Mouse (Mus musculus): ENCODE measurements around the gene Zfp3. TPM values are rescaled to one million over a fixed set of nuclear protein-coding genes. Genes with fewer than 3 reads are reported as not detected.

Gene Zfp3
- polyA plus RNA-seq, 1 experiment from 2014 or later = 6.9 TPM

DNA sequence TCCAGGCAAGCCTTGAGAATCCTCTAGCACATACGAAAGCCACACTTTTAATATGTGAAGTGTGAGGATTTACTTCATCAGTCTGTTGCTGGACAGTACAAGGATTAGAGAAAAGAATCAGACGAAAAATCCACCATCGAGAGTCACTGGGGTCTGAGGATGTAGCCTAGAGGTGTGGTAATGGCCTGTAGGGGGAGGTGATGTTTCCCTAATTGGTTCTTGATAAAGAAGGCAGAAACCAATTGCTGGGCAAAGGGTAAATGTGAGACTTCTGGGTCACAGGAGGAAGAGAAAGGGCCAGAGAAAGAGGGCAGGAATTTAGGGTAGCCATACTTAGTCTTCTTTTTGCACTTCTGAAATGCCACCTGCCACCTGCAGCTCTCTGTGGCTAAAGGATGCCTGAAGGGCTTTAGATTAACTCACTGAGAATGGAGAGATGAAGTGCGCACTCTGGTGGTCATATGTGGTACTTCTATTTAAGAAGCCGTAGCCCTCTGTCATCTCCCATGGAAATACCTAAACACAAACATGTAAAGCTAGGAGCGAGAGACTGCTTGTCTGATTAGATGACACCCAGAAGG, 51.6 kb downstream of the Zfp3 start:
- Histone ChIP-seq H3K36me3 (no peaks in the 10 kb centered on the region), H3K4me1 (no peaks in the 10 kb centered on the region), H3K27ac (replicated peaks) (no peak overlapping the region), H3K9me3 (replicated peaks) (no peaks in the 10 kb centered on the region), H3K4me3 (no peak overlapping the region), H3K27me3 (ENCODE audit: low read depth, poor library complexity, severe bottlenecking) (no peaks in the 10 kb centered on the region)
- DNase-seq (ENCODE audit: low spot score) = peak; percentile 61
- WGBS = 31% methylated on average over 6 of the region's 6 CpGs

DNA sequence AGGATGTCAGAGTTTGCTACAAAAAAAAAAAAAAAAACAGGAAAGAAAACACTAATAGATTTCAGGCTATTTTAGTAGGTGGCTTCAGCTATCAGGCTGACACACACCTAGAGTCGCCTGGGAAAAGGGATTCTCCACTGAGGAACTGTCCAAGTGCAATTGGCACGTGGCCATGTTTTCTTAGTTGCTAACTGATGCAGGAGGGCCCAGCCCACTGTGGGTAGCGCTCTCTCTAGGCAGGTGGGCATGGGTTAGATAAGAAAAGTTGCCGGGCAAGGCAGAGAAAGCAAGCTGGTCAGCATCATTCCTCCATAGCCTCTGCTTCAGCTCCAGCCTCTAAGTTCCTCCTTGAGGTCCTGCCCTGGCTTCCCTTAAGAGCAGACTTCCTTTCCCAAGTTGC, 52.8 kb downstream of the Zfp3 start:
- 82% methylated on average over 4 of the region's 4 CpGs for WGBS
- H3K4me1 ChIP-seq = no peaks in the 10 kb centered on the region; the same call in 1 of the 2 replicates
- no peak for DNase-seq (ENCODE audit: low spot score)
- no peaks in the 10 kb centered on the region for H3K36me3 ChIP-seq
- no peak overlapping the region for H3K27ac ChIP-seq (replicated peaks)
- H3K27me3 ChIP-seq (ENCODE audit: low read depth, poor library complexity, severe bottlenecking) = no peaks in the 10 kb centered on the region
- H3K4me3 ChIP-seq = no peak overlapping the region
- H3K9me3 ChIP-seq (replicated peaks) = no peaks in the 10 kb centered on the region

DNA sequence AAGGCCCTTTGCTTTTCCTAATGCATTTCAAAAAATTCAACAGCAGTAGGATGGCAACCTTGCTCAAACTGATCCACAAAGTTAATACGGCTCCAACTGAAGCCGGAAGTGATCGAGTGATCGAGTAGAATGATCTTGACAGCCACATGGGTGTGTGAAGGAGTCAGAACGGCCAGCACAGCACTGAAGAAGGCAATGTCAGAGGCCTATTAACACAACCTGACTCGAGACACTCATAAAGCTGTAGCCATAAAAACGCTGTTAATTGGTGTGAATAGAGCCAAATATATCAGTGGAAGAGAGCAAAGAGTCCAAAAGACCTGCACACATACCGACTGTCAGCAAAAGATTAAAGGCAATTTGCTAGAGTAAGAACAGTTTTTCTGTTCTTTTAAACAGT, 56.1 kb downstream of the Zfp3 start:
- WGBS = 88% methylated on average over 8 of the region's 8 CpGs
- Histone ChIP-seq H3K27ac (replicated peaks) (no peak overlapping the region), H3K4me1 (no peaks in the 10 kb centered on the region; the same call in 1 of the 2 replicates), H3K27me3 (ENCODE audit: low read depth, poor library complexity, severe bottlenecking) (no peaks in the 10 kb centered on the region), H3K9me3 (replicated peaks) (no peaks in the 10 kb centered on the region), H3K36me3 (no peaks in the 10 kb centered on the region), H3K4me3 (no peak overlapping the region)
- no peak for DNase-seq (ENCODE audit: low spot score)

DNA sequence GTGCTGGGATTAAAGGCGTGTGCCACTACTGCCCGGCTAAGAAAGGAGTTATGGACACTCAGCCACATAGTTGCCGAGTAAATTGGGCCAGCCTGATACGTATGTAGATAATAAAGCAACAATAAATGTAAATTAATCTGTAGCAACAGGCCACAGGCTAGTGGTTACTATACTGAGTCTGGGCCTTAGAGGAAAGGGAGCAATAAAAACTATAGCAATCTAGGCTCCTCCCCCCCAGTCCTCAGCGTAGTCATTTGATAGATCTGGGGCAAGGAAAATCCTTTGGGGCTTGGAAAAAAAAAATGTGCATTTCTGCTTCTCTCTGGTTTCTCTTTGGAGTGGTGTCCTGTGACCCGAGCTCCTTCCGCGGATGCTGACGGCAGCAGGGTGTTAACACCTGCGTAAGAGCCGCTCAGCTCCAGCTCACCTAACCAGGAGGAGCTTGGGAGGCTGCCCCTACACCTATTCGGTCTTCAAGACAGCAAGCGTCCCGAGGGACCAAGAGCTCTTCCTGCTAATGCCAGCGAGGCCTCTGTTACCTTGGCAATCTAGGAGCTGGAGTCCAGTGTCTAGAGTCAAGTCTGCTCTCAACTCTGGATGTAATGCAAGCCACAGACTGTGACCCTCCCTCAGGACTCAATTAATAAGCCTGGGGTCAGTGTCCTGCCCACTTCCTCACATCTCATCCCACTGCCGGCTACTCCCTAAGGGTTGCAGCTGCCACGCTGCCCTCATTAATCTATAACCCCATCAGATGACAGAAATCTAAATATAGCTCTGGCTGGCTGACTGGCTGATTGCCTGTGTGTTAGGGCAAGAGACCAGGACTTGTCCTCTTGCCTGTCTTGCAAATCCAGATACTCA, 58.0 kb downstream of the Zfp3 start:
- DNase-seq (ENCODE audit: low spot score) = no peak
- Histone ChIP-seq H3K27me3 (ENCODE audit: low read depth, poor library complexity, severe bottlenecking) (no peaks in the 10 kb centered on the region), H3K4me3 (no peak overlapping the region), H3K9me3 (replicated peaks) (no peaks in the 10 kb centered on the region), H3K36me3 (no peaks in the 10 kb centered on the region), H3K4me1 (no peaks in the 10 kb centered on the region; the same call in 1 of the 2 replicates), H3K27ac (replicated peaks) (no peak overlapping the region)
- WGBS = 68% methylated on average over 17 of the region's 17 CpGs

Small RNA genes within 50 kb of the gene (microRNA-seq; reads per million reads assigned to microRNA genes)
- not detected for gene Gm22760

Other genes starting within 250 kb of the Zfp3 start
- not detected in 2 replicates for gene Vmo1, start 249.6 kb upstream of the Zfp3 start, polyA plus RNA-seq (2016; fragmentation: Nextera tagmentation; extraction: Ambion mirVana)
- 0.15 and 0.25 TPM in 2 replicates for gene Gltpd2, start 245.0 kb upstream of the Zfp3 start, polyA plus RNA-seq (2016; fragmentation: Nextera tagmentation; extraction: Ambion mirVana)
- gene Psmb6, start 238.8 kb upstream of the Zfp3 start, polyA plus RNA-seq (2016; fragmentation: Nextera tagmentation; extraction: Ambion mirVana) = 1,085 and 1,129 TPM in 2 replicates
- gene Gm40193, start 231.3 kb upstream of the Zfp3 start, polyA plus RNA-seq (2016; fragmentation: Nextera tagmentation; extraction: Ambion mirVana) = not detected in 2 replicates
- 3.5 and 4.1 TPM in 2 replicates for gene Pld2, start 224.1 kb upstream of the Zfp3 start, polyA plus RNA-seq (2016; fragmentation: Nextera tagmentation; extraction: Ambion mirVana)
- gene Mink1, start 201.3 kb upstream of the Zfp3 start, polyA plus RNA-seq (2016; fragmentation: Nextera tagmentation; extraction: Ambion mirVana) = 10.3 and 12.6 TPM in 2 replicates
- not detected in 2 replicates for gene 4930544D05Rik, start 148.4 kb upstream of the Zfp3 start, polyA plus RNA-seq (2016; fragmentation: Nextera tagmentation; extraction: Ambion mirVana)
- not detected in 2 replicates for gene Chrne, start 145.0 kb upstream of the Zfp3 start, polyA plus RNA-seq (2016; fragmentation: Nextera tagmentation; extraction: Ambion mirVana)
- gene Gp1ba, start 125.1 kb upstream of the Zfp3 start, polyA plus RNA-seq (2016; fragmentation: Nextera tagmentation; extraction: Ambion mirVana) = 0.44 and 0.48 TPM in 2 replicates
- gene Rnf167, start 117.0 kb upstream of the Zfp3 start, polyA plus RNA-seq (2016; fragmentation: Nextera tagmentation; extraction: Ambion mirVana) = 85.6 and 96.3 TPM in 2 replicates
- 142 and 149 TPM in 2 replicates for gene Slc25a11, start 116.7 kb upstream of the Zfp3 start, polyA plus RNA-seq (2016; fragmentation: Nextera tagmentation; extraction: Ambion mirVana)
- gene Pfn1, start 109.6 kb upstream of the Zfp3 start, polyA plus RNA-seq (2016; fragmentation: Nextera tagmentation; extraction: Ambion mirVana) = 1,553 and 1,733 TPM in 2 replicates
- 22.6 and 32.8 TPM in 2 replicates for gene Eno3, start 107.0 kb upstream of the Zfp3 start, polyA plus RNA-seq (2016; fragmentation: Nextera tagmentation; extraction: Ambion mirVana)
- 186 TPM in 2 replicates for gene Spag7, start 94.8 kb upstream of the Zfp3 start, polyA plus RNA-seq (2016; fragmentation: Nextera tagmentation; extraction: Ambion mirVana)
- gene Camta2, start 76.1 kb upstream of the Zfp3 start, polyA plus RNA-seq (2016; fragmentation: Nextera tagmentation; extraction: Ambion mirVana) = 9.8 and 12.4 TPM in 2 replicates
- 1.00 and 1.3 TPM in 2 replicates for gene Inca1, start 64.1 kb upstream of the Zfp3 start, polyA plus RNA-seq (2016; fragmentation: Nextera tagmentation; extraction: Ambion mirVana)
- 1.8 and 2.0 TPM in 2 replicates for gene Kif1c, start 63.7 kb upstream of the Zfp3 start, polyA plus RNA-seq (2016; fragmentation: Nextera tagmentation; extraction: Ambion mirVana)
- not detected in 2 replicates for gene Scimp, start 48.4 kb downstream of the Zfp3 start, polyA plus RNA-seq (2016; fragmentation: Nextera tagmentation; extraction: Ambion mirVana)
- gene Rabep1, start 80.6 kb downstream of the Zfp3 start, polyA plus RNA-seq (2016; fragmentation: Nextera tagmentation; extraction: Ambion mirVana) = 38.2 and 39.2 TPM in 2 replicates
- 148 and 153 TPM in 2 replicates for gene Nup88, start 205.8 kb downstream of the Zfp3 start, polyA plus RNA-seq (2016; fragmentation: Nextera tagmentation; extraction: Ambion mirVana)
- 99.5 and 101 TPM in 2 replicates for gene Rpain, start 206.0 kb downstream of the Zfp3 start, polyA plus RNA-seq (2016; fragmentation: Nextera tagmentation; extraction: Ambion mirVana)
- gene C1qbp, start 218.8 kb downstream of the Zfp3 start, polyA plus RNA-seq (2016; fragmentation: Nextera tagmentation; extraction: Ambion mirVana) = 283 and 342 TPM in 2 replicates
- 19.9 and 20.7 TPM in 2 replicates for gene Dhx33, start 240.2 kb downstream of the Zfp3 start, polyA plus RNA-seq (2016; fragmentation: Nextera tagmentation; extraction: Ambion mirVana)

All from midbrain, embryonic 10.5 days (tissue).